Mouse (Mus musculus) thymus, adult 2 months (tissue): Measurements from ENCODE around the gene Zbtb3. TPM values are rescaled to one million over a fixed set of nuclear protein-coding genes. Genes with fewer than 3 reads are reported as not detected.
A peak's percentile ranks its signal among the peaks of the same experiment; 100 is the strongest.

ENCODE experiments used
- DNase-seq: peaks from one replicate; pipeline ENCODE4 v3.0.0; 2021
- H3K27ac ChIP-seq: fragments of 200-500 bp; 2 replicates; pipeline ENCODE4 v1.5.1; 2012; ENCODE audit warnings: low read length, control low read depth; ENCODE audit not compliant: control insufficient read depth, insufficient read depth
- H3K27me3 ChIP-seq: fragments of 200-500 bp; 2 replicates; pipeline ENCODE4 v1.6.1; 2012; ENCODE audit warnings: mild to moderate bottlenecking, low read length, moderate library complexity, mixed read lengths; ENCODE audit not compliant: control insufficient read depth, insufficient read depth
- H3K36me3 ChIP-seq: fragments of 200-500 bp; 2 replicates; pipeline ENCODE4 v1.6.1; 2012; ENCODE audit warnings: mild to moderate bottlenecking, low read length, moderate library complexity; ENCODE audit not compliant: control insufficient read depth, insufficient read depth
- H3K4me1 ChIP-seq: fragments of 200-500 bp; replicated peaks from 2 replicates; pipeline ENCODE4 v1.6.1; 2012; ENCODE audit warnings: low read length; ENCODE audit not compliant: control insufficient read depth, insufficient read depth
- H3K4me3 ChIP-seq: fragments of 200-500 bp; 2 replicates; pipeline ENCODE4 v1.5.1; 2012; ENCODE audit warnings: mild to moderate bottlenecking, low read length, control low read depth, moderate library complexity; ENCODE audit not compliant: control insufficient read depth, insufficient read depth
- CTCF ChIP-seq: fragments of 200-500 bp; IDR thresholded peaks from 2 replicates; pipeline ENCODE4 v1.5.1; 2012; ENCODE audit warnings: mild to moderate bottlenecking, control low read depth, low read length, moderate library complexity, borderline replicate concordance; ENCODE audit not compliant: control insufficient read depth, poor library complexity, insufficient read depth; ENCODE audit errors: extremely low read depth
- POLR2A ChIP-seq: fragments of 200-500 bp; IDR thresholded peaks from 2 replicates; pipeline ENCODE4 v1.6.1; 2012; ENCODE audit warnings: mild to moderate bottlenecking, low read length, control low read depth, moderate library complexity; ENCODE audit not compliant: control insufficient read depth, poor library complexity, insufficient read depth; ENCODE audit errors: extremely low read depth
- WGBS: fragments of 180-500 bp; shearing (Covaris S2); methylation state at CpG from one replicate; pipeline ENCODE4 v1.1.7; 2018; 5-methylcytosine and 5-hydroxymethylcytosine counted together
- polyA plus RNA-seq: library from polyadenylated mRNA; depleted of rRNA; stranded (reverse); fragments of >200 nt; gene quantifications from 2 replicates; pipeline ENCODE4 v1.2.3, GENCODE M21; 2012

The Zbtb3 gene
- polyA plus RNA-seq, 1 experiment = 3.0 TPM

DNA sequence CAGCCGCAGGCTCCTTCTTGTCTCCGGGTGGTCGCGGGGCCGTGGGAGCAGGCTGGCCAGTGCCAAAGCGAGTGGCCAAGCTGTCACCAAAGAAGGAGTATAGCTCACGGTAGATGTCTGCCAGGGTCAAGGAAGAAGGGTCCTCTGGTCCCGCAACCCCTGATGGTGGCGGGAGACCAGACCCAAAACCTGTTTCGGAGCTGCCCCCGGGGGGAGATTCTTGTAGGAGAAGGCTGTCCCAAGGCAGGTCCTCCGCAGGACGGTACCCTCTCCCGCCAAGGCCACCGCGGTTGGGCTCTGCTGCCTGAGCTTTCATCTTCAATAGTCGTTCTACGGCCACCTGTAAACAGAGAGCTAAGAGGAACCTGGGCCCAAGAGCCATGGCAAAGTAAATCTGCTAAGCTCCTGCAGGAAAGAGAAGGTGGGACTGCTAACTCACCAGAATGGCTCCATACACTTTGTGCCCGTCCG lies 27.4 kb upstream of the Zbtb3 start:
- WGBS = 2% methylated on average over 20 of the region's 20 CpGs
- Histone ChIP-seq H3K36me3 (peaks cover 9% of the 10 kb centered on the region; the same call in 1 of the 2 replicates), H3K27ac (peak overlapping the region; percentile 65), H3K4me3 (peak overlapping the region; percentile 55), H3K4me1 (peaks cover 23% of the 10 kb centered on the region), H3K27me3 (no peaks in the 10 kb centered on the region)
- no peak for TF ChIP-seq POLR2A
- TF ChIP-seq CTCF = no peak
- peak; percentile 39 for DNase-seq

GRCm38 (mm10) chr19:8786008-8786781 lies 16.2 kb upstream of the Zbtb3 start, which contains the start of gene Taf6l:
TSS of gene Taf6l (minus strand) at chr19:8786417.
- TF ChIP-seq CTCF (peak; percentile 59; the same call in 1 of the 2 replicates), POLR2A (0 out of 2 replicates have a peak, but pooled peaks have one; percentile 17)
- no peak within 1 kb of the TSS for H3K27ac ChIP-seq
- H3K4me3 ChIP-seq = peak within 1 kb of the TSS; percentile 73
- peak; percentile 92 for DNase-seq
- WGBS = 3% methylated on average over 32 of the region's 32 CpGs
- H3K27me3 ChIP-seq = no peaks in the 10 kb centered on the region
- H3K4me1 ChIP-seq = 0 out of 2 replicates have a peak, but pooled peaks cover 2% of the 10 kb centered on the region
- peaks cover 3% of the 10 kb centered on the region; the same call in 1 of the 2 replicates for H3K36me3 ChIP-seq

GRCm38 (mm10) chr19:8788521-8788920 lies 13.8 kb upstream of the Zbtb3 start:
- Histone ChIP-seq H3K36me3 (peaks cover 13% of the 10 kb centered on the region), H3K27ac (no peak overlapping the region), H3K4me1 (0 out of 2 replicates have a peak, but pooled peaks cover 2% of the 10 kb centered on the region), H3K4me3 (no peak overlapping the region), H3K27me3 (no peaks in the 10 kb centered on the region)
- 84% methylated on average over 3 of the region's 3 CpGs for WGBS
- DNase-seq = no peak
- no peak for TF ChIP-seq POLR2A
- TF ChIP-seq CTCF = no peak

- Histone ChIP-seq H3K4me1 (0 out of 2 replicates have a peak, but pooled peaks cover 2% of the 10 kb centered on the region), H3K27ac (no peak overlapping the region), H3K4me3 (no peak overlapping the region), H3K36me3 (peaks cover 20% of the 10 kb centered on the region), H3K27me3 (no peaks in the 10 kb centered on the region)
- TF ChIP-seq POLR2A = no peak
- TF ChIP-seq CTCF = no peak
- WGBS = 80% methylated on average over 1 of the region's 1 CpGs
- DNase-seq = no peak
Observed at GRCm38 (mm10) chr19:8789171-8789570, 13.2 kb upstream of the Zbtb3 start.

DNA sequence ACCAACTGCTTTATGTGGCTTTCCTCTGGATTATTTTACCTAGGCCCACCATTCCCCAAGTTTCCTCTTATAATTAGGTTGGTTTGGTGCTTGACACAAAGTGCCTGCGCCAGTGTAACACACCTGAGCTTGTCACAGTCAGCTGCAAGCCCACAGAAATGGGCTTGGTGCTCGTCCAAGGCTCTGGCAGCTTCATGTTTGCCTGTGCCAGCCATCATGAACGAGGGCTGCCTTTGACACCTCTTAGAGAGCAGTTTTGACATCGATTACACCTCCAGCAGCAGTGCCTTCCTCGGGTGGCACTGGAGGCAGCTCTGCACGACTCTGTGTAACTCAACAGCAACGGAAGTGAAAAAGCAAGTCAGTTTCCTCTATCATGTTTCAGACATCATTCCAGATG lies 12.2 kb upstream of the Zbtb3 start:
- 84% methylated on average over 7 of the region's 7 CpGs for WGBS
- H3K4me1 ChIP-seq = 0 out of 2 replicates have a peak, but pooled peaks cover 2% of the 10 kb centered on the region
- TF ChIP-seq CTCF (no peak), POLR2A (no peak)
- H3K27ac ChIP-seq = no peak overlapping the region
- no peak overlapping the region for H3K4me3 ChIP-seq
- peaks cover 25% of the 10 kb centered on the region for H3K36me3 ChIP-seq
- no peak for DNase-seq
- H3K27me3 ChIP-seq = no peaks in the 10 kb centered on the region

DNA sequence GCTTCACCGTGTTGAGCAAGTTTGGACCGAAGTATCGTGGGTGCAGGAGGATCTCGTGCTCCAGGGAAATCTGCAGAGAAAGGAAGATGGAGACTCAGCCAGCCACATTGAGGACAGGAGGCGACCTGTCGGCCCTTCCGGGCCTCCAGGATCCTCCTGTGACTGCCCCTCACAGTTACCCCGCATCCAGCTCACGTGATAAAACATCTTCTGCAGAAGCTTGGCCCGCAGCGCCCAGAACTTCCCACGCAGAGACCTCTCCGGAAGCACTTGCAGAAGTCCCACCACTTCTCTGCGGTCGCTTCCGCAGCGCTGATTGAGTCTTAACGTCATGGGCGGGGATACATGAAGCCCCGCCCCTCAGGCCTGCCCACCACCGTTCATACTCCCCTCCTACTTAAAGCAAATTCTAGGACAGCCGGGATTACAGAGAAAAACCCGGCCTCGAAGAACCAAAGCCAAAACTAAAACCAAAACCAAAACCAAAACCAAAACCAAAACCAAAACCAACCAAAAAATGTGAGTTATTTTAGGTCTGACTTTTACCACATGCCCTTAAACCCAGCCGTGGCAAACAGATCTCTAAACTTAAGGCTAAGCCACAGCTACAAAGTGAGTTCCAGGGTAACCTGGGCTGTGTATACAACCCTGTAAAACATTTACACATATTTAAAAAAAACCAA lies 4.0 kb upstream of the Zbtb3 start, which contains the start of gene Polr2g:
Polr2g (minus strand) TSS at position 314 of the 683 bp plus-strand sequence.
- H3K27ac ChIP-seq = peak within 1 kb of the TSS; percentile 67
- WGBS = under 1% methylated on average over 25 of the region's 25 CpGs
- 0 out of 2 replicates have a peak, but pooled peaks have one; percentile 47 for TF ChIP-seq CTCF
- TF ChIP-seq POLR2A = peak; percentile 75

More for the DNA sequence above, 4.0 kb upstream of the Zbtb3 start, which contains the start of gene Polr2g:
- H3K27me3 ChIP-seq = no peaks in the 10 kb centered on the region
- H3K4me3 ChIP-seq = peak within 1 kb of the TSS; percentile 88
- peaks cover 13% of the 10 kb centered on the region for H3K36me3 ChIP-seq
- H3K4me1 ChIP-seq = peaks cover 11% of the 10 kb centered on the region; the same call in 1 of the 2 replicates
- DNase-seq = peak; percentile 86
